Mouse (Mus musculus) right cerebral cortex, postnatal 36 days (tissue): ENCODE measurements at regions not wholly inside any gene's neighbourhood (a gene's known extent, or its start where the extent isn't known, plus 50 kb on each side); places are given as distances from the start of the nearest gene placed in this dataset.

Experiments
- DNase-seq, 2 experiments: peaks; one replicate each; pipeline ENCODE4 v3.0.0; 2022; ENCODE audit warnings: low spot score in 2 of 2, mixed read lengths in 1 of 2

- DNase-seq = no peak
Measured at GRCm38 (mm10) chr10:61034056-61034455, 55.1 kb upstream of the Pcbd1 start.

DNA sequence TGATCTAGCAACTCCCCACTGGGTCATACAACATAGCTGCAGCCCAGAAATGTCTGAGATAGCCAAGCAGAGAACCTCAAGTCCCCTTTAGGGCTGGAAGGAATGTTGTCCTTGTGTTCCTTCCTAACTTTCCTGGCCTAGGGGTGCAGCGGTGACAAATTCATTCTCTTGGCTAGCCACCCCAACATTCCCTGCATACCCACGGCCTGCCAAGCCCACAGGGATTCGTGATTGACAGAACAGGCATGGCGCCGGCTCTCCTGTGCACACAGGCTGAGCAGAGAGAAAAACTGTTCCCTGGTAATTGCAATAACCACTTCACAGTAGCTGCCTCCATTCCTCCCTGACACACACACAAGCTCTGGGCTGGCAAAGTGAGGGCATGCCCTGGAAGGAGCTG is 60.5 kb upstream of the Pcbd1 start:
- DNase-seq = no peak

DNA sequence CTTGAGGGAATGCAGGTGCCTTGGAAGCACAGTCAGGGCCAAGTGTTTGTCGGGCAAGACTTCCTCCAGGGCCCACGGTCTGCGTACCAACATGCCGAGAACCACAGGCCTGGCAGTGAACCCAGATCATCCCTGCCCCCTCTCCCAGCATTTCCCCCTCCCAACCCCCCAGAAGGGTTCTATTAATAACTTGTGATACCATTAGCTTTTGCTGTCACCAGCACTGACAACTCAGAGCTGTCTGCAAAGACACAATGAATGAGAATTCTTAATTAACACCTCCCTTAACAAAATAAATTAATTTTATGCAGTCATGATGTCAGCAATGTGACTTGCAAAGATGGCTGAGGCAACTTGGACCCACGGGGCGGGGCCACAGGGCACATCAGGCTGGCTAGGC is 61.9 kb upstream of the Pcbd1 start:
- no peak for DNase-seq

- no peak for DNase-seq
Measured at GRCm38 (mm10) chr10:61025061-61025460, 64.1 kb upstream of the Pcbd1 start.

DNA sequence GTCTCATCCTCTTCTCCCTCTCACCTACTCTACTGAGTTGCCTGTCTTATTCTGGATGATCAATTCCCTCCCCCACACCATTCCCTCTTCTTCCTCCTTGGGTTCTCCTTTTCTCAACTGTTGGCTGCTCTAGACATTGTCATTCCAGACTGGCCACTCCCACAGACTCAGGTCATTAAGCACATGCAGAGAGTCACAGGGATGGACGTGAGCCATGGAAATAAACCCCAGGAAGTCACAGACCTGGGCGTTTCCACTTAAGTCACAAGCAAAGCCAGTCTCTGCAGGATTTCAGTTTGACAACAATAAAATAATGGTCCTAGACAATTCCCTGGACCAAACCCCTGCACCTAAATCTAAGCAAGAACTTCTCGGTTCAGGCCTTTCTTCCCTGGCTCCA is 65.0 kb upstream of the Pcbd1 start:
- no peak for DNase-seq

GRCm38 (mm10) chr10:61023431-61023830 is 65.7 kb upstream of the Pcbd1 start:
- DNase-seq = no peak

DNA sequence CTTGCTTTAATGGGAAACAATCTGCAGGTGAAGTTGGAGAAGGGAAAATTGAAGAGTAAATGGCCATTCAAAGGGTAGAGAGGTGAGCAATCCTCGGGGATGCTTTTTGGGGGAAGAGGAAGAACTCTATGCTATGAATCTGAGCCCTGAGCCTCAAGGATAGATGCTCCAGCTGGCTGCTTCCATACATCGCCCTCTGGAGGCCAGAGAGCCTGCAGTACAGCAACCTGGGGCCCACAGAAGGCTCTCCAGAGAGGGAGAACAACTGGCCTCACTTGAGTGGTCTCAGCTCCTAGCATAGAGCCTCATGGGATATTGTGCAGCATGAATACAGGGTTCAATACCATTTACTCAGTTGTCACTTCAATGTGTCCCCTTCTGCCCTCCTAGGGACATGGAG is 69.6 kb upstream of the Pcbd1 start:
- peak in 1 of 2 experiments; percentile 12 for DNase-seq

DNA sequence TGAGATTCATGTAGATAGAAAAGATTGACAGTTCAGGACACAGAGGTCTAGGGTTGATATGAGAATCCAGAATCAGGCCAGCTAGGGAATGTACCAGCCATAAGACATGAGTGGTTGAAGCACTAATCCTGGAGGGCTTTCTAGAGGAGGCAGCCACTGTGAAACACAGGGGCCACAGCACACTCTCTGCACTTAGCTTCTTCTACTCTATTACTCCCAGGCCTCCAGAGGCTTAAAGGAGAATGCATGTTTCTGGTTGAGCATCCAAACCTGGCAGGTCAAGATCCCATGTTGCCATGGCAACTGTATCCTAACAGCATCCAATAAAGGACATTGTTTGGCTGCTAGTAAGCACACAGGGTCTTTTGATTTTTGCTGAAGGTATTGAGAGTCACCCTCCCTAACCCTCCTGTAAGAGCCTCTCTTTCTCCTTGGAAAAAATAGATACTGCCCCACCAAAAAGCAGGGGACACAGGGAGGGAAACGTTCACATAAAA is 76.9 kb upstream of the Pcbd1 start:
- DNase-seq = no peak

GRCm38 (mm10) chr10:61010697-61011096 is 78.4 kb upstream of the Pcbd1 start:
- no peak for DNase-seq

DNA sequence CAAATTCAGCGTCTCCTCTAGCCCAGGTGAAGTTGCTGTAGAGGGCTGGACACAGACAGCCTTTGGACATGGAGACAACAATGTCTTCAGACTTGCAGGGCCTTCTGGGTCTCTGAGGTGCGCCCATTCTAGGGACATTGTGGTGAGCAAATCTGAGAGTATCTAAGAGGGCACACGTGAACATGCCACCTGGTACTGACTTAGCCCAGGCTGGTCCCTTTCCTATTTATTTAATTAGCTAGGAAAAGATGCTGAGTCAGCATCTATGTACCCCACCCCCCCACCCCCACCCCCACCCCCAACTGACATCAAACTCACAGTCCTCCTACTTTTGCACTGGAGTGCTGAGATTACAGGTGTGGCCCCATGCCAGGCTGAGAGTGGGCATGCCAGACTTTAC is 81.7 kb upstream of the Pcbd1 start:
- DNase-seq = no peak

GRCm38 (mm10) chr10:61001745-61002160 is 87.4 kb upstream of the Pcbd1 start:
- peak in 1 of 2 experiments; percentile 6 for DNase-seq

DNA sequence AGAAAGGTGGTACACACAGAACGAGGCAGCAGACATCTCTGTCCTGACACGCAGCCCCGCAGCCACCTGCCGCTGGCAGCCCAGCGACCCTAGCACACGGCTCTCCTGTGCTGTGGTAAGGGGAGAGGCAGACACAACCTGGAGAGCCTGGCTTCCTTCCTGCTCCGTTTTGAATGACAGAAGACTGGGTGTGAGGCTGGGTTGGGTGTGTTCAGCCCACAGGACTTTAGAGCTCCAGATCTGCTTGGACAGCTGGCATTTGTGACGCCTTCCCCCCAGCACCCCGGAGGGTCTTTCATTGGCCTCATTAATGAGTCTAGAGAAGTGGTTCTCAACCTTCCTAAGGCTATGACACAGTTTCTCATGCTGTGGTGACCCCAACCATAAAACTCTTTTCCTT is 91.7 kb upstream of the Pcbd1 start:
- no peak for DNase-seq

GRCm38 (mm10) chr10:60995908-60996640 is 93.1 kb upstream of the Pcbd1 start:
- peak; percentile 22 to 50 for DNase-seq

- DNase-seq = no peak
Measured at GRCm38 (mm10) chr10:60985109-60985576, 104.0 kb upstream of the Pcbd1 start.

GRCm38 (mm10) chr10:60981770-60982169 is 107.4 kb upstream of the Pcbd1 start:
- DNase-seq = no peak

GRCm38 (mm10) chr10:60973615-60974014 is 115.5 kb upstream of the Pcbd1 start:
- no peak for DNase-seq

DNA sequence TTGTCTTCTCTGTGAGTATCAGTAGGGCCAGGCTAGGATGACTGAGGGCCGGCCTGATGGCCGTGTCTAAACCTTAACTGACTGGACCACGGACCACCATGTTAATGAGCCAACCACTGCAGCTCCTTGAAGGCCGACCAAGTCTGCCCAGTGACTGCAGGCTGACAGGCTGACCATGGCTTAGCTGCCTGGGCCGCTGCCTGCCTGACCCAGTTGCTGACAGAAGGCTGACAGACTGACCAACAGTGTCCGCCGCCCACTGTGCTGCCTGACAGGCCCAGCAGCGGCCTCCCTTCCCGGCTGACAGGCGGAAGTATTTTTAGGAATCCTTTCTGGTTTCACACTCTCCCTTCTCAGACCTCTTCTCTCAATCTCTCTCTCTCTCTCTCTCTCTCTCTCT is 124.3 kb upstream of the Pcbd1 start:
- no peak for DNase-seq

GRCm38 (mm10) chr10:60957820-60958233 is 126.4 kb upstream of the Unc5b start:
- DNase-seq = no peak

GRCm38 (mm10) chr10:60955467-60955866 is 124.1 kb upstream of the Unc5b start:
- DNase-seq = no peak

- DNase-seq = no peak
Measured at GRCm38 (mm10) chr10:60952495-60952894, 121.1 kb upstream of the Unc5b start.

DNA sequence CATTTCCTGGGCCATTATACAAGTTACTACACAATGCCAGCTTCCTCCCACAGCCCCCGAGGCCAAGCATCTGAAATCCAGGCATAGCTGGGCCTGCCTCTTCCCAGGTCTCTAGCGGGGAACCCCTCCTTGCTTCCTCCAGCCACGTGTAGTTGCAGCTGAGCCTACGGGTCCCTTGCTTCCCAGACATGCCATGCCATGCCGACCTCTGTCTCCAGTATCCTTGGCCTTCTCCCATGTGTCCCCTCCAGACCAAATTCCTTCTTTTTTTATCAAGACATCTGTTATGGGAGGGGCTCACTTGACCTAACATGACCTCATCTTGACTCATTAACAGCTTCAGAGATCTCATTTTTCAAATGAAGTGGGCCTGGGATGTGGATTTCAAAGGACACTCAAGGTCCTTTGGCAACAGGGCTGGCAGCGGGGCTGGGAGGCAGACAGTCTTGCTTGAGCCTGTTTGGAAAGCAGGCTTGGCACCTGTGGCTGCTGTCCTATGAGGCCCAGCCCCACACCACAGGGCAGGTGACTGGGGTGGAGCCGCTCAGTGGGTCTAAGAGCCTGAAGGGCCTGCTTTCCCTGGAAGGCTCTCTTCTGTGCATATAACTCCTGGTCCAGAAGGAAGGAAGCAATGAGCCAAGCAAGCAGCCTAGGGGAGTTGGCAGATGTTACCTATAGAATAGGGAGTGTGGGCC is 117.7 kb upstream of the Unc5b start:
- DNase-seq = no peak

GRCm38 (mm10) chr10:60943074-60943473 is 111.7 kb upstream of the Unc5b start:
- no peak for DNase-seq

DNA sequence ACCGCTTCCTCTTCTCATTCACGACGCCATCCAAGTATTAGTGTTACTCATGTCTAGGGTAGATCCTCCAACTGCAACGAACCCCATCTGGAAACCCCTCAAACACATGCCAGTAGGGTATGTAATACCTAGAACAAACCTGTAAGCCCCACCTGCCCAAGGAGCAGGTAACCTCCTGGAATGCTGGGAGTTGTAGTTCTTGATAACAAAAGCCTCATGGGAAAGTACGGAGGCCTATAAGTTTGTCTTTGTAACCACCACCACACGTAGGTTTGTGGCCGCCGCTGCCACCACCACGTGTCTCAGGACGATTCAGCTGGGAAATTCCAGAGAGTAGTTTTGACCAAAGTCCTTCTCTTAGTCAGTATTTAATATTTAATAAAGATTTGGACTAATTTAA is 107.4 kb upstream of the Unc5b start:
- DNase-seq = no peak
